Mouse (Mus musculus): ENCODE data around the gene Prss50. TPM values are rescaled to one million over a fixed set of nuclear protein-coding genes. Genes with fewer than 3 reads are reported as not detected.

Gene Prss50
- polyA plus RNA-seq, 1 experiment, result 0.19 TPM

DNA sequence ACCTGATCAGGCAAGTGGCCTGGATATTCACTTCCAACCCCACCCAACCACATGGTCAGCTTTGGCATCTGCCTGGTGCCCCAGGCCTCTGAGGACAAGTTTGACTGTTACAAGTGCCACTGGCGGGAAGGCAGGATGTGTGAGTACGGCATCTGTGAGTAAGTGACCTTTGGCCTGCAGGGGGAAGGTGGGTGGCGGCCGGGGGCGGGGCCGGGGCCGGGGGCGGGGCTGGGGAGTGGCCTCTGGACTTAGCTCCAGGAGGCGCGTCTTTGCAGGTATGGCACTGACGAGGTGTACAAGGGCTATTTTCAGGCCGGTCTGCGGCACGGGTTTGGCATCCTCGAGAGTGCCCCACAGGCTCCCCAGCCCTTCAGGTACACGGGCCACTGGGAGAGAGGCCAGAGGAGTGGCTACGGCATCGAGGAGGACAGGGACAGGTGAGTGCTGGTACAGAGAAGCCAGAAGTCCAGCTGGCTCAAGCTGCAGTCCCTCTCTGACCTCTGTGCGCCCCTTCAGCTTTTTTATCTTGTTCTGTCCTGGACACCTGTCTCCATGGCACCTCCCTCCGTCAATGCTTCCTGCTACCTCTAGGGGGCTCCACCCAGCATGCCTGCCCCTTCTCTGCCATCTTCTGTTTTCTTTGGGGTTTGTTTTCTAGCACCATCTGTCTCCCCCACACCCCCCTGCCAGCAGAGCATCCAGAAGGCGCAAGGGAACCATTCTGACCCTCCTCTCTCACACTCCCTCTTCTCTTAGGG, 32.4 kb downstream of the Prss50 start:
- DNase-seq, result peak; percentile 3
- Histone ChIP-seq H3K27ac (ENCODE audit: control insufficient read depth, insufficient read depth, low read length) (no peak overlapping the region), H3K4me1 (replicated peaks; ENCODE audit: control insufficient read depth, insufficient read depth, low read length) (peaks cover 87% of the 10 kb centered on the region), H3K4me3 (ENCODE audit: control insufficient read depth, insufficient read depth, low read length) (no peak overlapping the region), H3K27me3 (ENCODE audit: control insufficient read depth, insufficient read depth, low read length) (no peaks in the 10 kb centered on the region), H3K36me3 (ENCODE audit: control insufficient read depth, insufficient read depth, low read length) (peaks cover 25% of the 10 kb centered on the region)
- TF ChIP-seq CTCF (IDR thresholded peaks at IDR 0.05; ENCODE audit: borderline replicate concordance, control insufficient read depth, extremely low read depth, insufficient read depth, low read length, poor library complexity), result peak; percentile 17; the same call in 1 of the 2 replicates
- no peak for TF ChIP-seq POLR2A (IDR thresholded peaks at IDR 0.05; ENCODE audit: control insufficient read depth, extremely low read depth, insufficient read depth, low read length, poor library complexity)
- 86% methylated on average over 21 of the region's 21 CpGs for WGBS

DNA sequence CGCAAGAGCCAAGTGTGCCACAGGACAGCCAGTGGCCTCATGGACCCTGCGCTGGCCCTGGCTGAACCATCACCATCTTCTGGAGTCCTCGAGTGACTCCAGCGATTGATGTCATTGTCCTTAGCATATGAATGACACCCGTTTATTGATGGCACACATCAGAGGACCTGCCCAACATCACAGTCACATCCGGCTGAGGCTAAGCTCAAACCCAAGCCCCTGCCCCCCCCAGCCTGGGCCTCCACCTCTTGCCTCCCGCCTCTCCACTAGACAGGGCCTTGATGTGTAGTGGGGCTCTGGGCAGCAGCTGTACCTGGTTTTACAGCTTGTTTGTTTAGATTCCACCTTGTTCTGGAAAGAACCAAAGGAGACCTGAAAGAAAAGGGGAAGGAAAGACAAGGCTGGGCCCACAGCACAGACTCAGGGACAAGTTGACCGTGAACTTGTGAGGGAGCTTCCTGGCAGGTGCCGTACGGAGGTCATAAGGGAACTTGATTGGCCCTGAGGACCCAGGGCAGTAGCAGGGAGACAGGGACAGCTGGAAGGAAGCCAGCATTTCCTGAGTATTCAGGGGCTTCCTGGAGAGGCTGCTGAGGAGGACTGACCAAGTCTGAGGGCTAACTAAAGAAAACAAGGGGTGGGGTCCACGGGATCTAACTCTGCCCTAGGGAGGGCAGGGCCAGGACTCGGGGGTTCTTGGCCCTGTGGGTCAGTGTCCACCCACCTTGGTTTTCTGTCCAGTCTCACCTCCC, 33.5 kb downstream of the Prss50 start:
- H3K36me3 ChIP-seq (ENCODE audit: control insufficient read depth, insufficient read depth, low read length), result peaks cover 22% of the 10 kb centered on the region
- H3K27ac ChIP-seq (ENCODE audit: control insufficient read depth, insufficient read depth, low read length), result no peak overlapping the region
- 53% methylated on average over 12 of the region's 12 CpGs for WGBS

DNA sequence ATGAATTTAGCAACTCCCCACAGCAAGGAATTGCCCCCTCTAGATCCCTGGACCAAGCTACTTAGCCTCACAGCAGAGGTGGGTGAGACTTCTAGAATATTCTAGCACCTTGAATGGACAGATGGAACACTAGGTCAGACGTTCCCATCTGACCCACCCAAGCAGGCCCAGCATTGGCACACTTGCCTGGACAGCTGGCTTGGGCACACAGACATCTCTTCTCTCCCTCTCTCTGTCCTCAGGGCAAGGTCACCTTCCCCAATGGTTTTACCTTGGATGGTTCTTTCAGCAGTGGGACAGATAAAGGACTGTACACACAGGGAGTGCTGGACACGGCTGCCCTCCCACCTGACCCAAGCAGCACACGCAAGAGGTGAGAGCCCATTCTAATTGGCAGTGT, 34.8 kb downstream of the Prss50 start:
- no peaks in the 10 kb centered on the region for H3K27me3 ChIP-seq (ENCODE audit: control insufficient read depth, insufficient read depth, low read length)
- no peak overlapping the region for H3K27ac ChIP-seq (ENCODE audit: control insufficient read depth, insufficient read depth, low read length)
- peaks cover 21% of the 10 kb centered on the region for H3K36me3 ChIP-seq (ENCODE audit: control insufficient read depth, insufficient read depth, low read length)
- no peak for DNase-seq
- over 99% methylated on average over 3 of the region's 3 CpGs for WGBS
- H3K4me3 ChIP-seq (ENCODE audit: control insufficient read depth, insufficient read depth, low read length), result no peak overlapping the region
- TF ChIP-seq POLR2A (IDR thresholded peaks at IDR 0.05; ENCODE audit: control insufficient read depth, extremely low read depth, insufficient read depth, low read length, poor library complexity), result no peak
- no peak for TF ChIP-seq CTCF (IDR thresholded peaks at IDR 0.05; ENCODE audit: borderline replicate concordance, control insufficient read depth, extremely low read depth, insufficient read depth, low read length, poor library complexity)
- H3K4me1 ChIP-seq (replicated peaks; ENCODE audit: control insufficient read depth, insufficient read depth, low read length), result peaks cover 88% of the 10 kb centered on the region

More for the DNA sequence above, 33.5 kb downstream of the Prss50 start:
- no peak for DNase-seq
- Histone ChIP-seq H3K4me3 (ENCODE audit: control insufficient read depth, insufficient read depth, low read length) (no peak overlapping the region), H3K27me3 (ENCODE audit: control insufficient read depth, insufficient read depth, low read length) (no peaks in the 10 kb centered on the region), H3K4me1 (replicated peaks; ENCODE audit: control insufficient read depth, insufficient read depth, low read length) (peaks cover 87% of the 10 kb centered on the region)
- TF ChIP-seq CTCF (IDR thresholded peaks at IDR 0.05; ENCODE audit: borderline replicate concordance, control insufficient read depth, extremely low read depth, insufficient read depth, low read length, poor library complexity) (no peak), POLR2A (IDR thresholded peaks at IDR 0.05; ENCODE audit: control insufficient read depth, extremely low read depth, insufficient read depth, low read length, poor library complexity) (no peak)

DNA sequence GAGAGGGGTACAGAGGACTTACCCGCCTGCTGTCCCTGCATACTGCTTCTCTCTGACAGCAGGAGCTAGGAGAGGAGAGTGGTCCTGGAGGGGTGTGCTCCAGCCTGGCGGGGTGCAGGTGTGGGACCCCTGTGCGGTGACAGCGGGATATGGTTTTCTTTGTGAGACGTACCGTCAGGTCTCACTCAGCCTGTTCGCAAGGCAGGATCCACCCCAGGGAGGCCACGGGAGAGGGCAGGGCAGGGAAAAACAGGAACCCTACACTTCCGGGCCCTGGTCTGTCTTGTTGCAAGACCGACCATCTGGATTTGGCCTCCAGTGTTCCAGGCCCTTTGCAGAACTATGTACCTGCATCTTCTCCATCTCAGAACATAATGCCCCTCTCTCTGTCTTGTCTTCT, 35.7 kb downstream of the Prss50 start:
- Histone ChIP-seq H3K4me3 (ENCODE audit: control insufficient read depth, insufficient read depth, low read length) (no peak overlapping the region), H3K4me1 (replicated peaks; ENCODE audit: control insufficient read depth, insufficient read depth, low read length) (peaks cover 89% of the 10 kb centered on the region), H3K27me3 (ENCODE audit: control insufficient read depth, insufficient read depth, low read length) (no peaks in the 10 kb centered on the region), H3K27ac (ENCODE audit: control insufficient read depth, insufficient read depth, low read length) (no peak overlapping the region), H3K36me3 (ENCODE audit: control insufficient read depth, insufficient read depth, low read length) (peaks cover 26% of the 10 kb centered on the region)
- no peak for DNase-seq
- 70% methylated on average over 10 of the region's 10 CpGs for WGBS
- TF ChIP-seq CTCF (IDR thresholded peaks at IDR 0.05; ENCODE audit: borderline replicate concordance, control insufficient read depth, extremely low read depth, insufficient read depth, low read length, poor library complexity) (no peak), POLR2A (IDR thresholded peaks at IDR 0.05; ENCODE audit: control insufficient read depth, extremely low read depth, insufficient read depth, low read length, poor library complexity) (no peak)

DNA sequence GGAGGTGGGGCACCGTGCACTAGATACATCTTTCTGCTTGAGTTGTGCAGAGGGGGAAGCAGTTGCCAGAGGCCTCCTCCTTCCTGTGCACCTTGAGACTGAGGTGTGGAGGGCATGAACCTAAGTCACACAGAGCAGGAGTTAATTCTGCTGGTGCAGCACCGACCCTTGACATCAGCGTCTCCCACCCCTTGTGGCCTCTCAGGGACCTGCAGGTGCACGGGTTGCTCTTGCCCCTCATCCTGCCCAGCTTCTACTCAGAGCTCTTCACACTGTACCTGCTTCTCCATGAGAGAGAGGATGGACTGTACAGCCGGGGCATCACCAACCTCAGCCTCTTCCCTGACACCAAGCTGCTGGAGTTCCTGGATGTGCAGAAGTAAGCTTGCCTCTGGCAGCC, 37.7 kb downstream of the Prss50 start:
- Histone ChIP-seq H3K4me3 (ENCODE audit: control insufficient read depth, insufficient read depth, low read length) (peak overlapping the region; percentile 22; the same call in 1 of the 2 replicates), H3K36me3 (ENCODE audit: control insufficient read depth, insufficient read depth, low read length) (peaks cover 13% of the 10 kb centered on the region), H3K4me1 (replicated peaks; ENCODE audit: control insufficient read depth, insufficient read depth, low read length) (peaks cover 87% of the 10 kb centered on the region), H3K27ac (ENCODE audit: control insufficient read depth, insufficient read depth, low read length) (peak overlapping the region; percentile 96), H3K27me3 (ENCODE audit: control insufficient read depth, insufficient read depth, low read length) (no peaks in the 10 kb centered on the region)
- peak; percentile 85 for DNase-seq
- 31% methylated on average over 5 of the region's 5 CpGs for WGBS
- peak; percentile 59; the same call in 1 of the 2 replicates for TF ChIP-seq CTCF (IDR thresholded peaks at IDR 0.05; ENCODE audit: borderline replicate concordance, control insufficient read depth, extremely low read depth, insufficient read depth, low read length, poor library complexity)
- no peak for TF ChIP-seq POLR2A (IDR thresholded peaks at IDR 0.05; ENCODE audit: control insufficient read depth, extremely low read depth, insufficient read depth, low read length, poor library complexity)

DNA sequence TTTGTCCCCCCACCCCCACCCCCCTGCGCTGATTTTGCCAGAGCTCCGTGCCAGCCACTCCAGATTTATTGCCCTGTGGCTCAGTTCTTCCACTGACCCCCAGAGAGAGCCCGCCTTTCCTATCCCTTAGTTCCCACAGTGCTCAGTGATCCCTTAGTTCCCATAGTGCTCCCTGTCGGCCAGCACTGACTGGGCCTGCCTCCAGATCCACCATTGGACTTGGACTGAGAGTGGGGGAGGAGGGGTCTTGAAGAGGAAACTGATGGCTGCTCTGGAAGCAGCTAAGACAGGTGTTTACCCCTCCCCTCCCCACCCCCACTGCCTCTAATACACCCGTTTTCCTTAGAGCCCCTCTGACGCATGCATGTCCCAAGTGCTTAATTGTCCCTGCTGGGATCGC, 38.2 kb downstream of the Prss50 start:
- Histone ChIP-seq H3K27me3 (ENCODE audit: control insufficient read depth, insufficient read depth, low read length) (no peaks in the 10 kb centered on the region), H3K4me3 (ENCODE audit: control insufficient read depth, insufficient read depth, low read length) (peak overlapping the region; percentile 22), H3K4me1 (replicated peaks; ENCODE audit: control insufficient read depth, insufficient read depth, low read length) (peaks cover 87% of the 10 kb centered on the region), H3K27ac (ENCODE audit: control insufficient read depth, insufficient read depth, low read length) (peak overlapping the region; percentile 96), H3K36me3 (ENCODE audit: control insufficient read depth, insufficient read depth, low read length) (peaks cover 9% of the 10 kb centered on the region; the same call in 1 of the 2 replicates)
- WGBS, result 52% methylated on average over 7 of the region's 7 CpGs
- TF ChIP-seq POLR2A (IDR thresholded peaks at IDR 0.05; ENCODE audit: control insufficient read depth, extremely low read depth, insufficient read depth, low read length, poor library complexity) (no peak), CTCF (IDR thresholded peaks at IDR 0.05; ENCODE audit: borderline replicate concordance, control insufficient read depth, extremely low read depth, insufficient read depth, low read length, poor library complexity) (no peak)
- DNase-seq, result no peak

All from thymus, adult 2 months (tissue).